Mouse (Mus musculus): ENCODE results near the gene Rpl13a. TPM values are rescaled to one million over a fixed set of nuclear protein-coding genes. Genes with fewer than 3 reads are reported as not detected.
A peak's percentile ranks its signal among the peaks of the same experiment; 100 is the strongest.
"Not testable (repeated sequence)": the region's sequence is repeated elsewhere in the genome, so short reads cannot be mapped to it uniquely, and the experiment has no call there.

Rpl13a gene
- polyA plus RNA-seq (2017; shearing (Covaris generic)), result 1,000 to 10,000 TPM; 5,632 to 7,602 TPM

GRCm38 (mm10) chr7:45128624-45129246, at the start of gene Rpl13a:
Gene Rpl13a, minus strand, starts transcription at chr7:45128761.
- ATAC-seq, result peak; percentile 82

GRCm38 (mm10) chr7:45176356-45176755, 47.8 kb upstream of the Rpl13a start:
- no peak for ATAC-seq

GRCm38 (mm10) chr7:45175929-45176328, 47.4 kb upstream of the Rpl13a start:
- no peak for ATAC-seq

DNA sequence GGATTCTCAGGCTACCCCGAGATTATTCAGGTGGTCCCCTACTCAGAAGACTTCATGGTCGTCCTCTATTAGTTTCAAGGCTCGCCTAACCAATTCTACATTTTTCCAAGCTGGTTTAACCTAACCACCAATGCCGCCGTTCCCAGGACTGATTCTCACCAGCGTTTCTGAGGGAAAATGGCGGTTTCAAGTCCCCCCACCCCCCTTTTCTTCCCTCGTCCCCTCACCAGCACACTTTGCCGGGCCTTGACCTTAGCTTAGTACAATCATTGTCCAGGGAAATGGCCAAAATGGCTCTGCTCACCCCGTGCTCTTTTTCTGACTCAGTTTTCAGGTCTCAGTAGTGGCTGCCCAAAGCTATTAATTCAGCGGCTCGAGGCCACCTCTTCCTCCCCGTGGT, 46.8 kb upstream of the Rpl13a start:
- ATAC-seq, result no peak

DNA sequence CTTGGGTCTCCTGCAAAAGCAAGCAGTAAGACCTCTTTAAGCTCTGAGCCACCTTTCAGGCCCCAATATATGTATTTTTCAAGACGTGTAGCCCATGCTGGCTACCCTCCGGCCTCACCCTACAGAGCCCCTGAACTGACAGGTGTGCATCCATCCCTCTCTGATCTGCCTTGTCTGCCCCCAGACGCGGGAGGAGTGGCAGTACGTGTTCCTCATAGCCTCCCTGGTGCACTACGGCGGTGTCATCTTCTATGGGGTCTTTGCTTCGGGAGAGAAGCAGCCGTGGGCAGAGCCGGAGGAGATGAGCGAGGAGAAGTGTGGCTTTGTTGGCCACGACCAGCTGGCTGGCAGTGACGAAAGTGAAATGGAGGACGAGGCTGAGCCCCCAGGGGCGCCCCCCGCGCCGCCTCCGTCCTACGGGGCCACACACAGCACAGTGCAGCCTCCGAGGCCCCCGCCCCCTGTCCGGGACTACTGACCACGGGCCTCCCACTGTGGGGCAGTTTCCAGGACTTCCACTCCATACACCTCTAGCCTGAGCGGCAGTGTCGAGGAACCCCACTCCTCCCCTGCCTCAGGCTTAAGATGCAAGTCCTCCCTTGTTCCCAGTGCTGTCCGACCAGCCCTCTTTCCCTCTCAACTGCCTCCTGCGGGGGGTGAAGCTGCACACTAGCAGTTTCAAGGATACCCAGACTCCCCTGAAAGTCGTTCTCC, 46.2 kb upstream of the Rpl13a start:
- no peak for ATAC-seq

GRCm38 (mm10) chr7:45173772-45174171, 45.2 kb upstream of the Rpl13a start:
- ATAC-seq, result not testable (repeated sequence)

- ATAC-seq, result no peak
Observed at GRCm38 (mm10) chr7:45172974-45173373, 44.4 kb upstream of the Rpl13a start.

DNA sequence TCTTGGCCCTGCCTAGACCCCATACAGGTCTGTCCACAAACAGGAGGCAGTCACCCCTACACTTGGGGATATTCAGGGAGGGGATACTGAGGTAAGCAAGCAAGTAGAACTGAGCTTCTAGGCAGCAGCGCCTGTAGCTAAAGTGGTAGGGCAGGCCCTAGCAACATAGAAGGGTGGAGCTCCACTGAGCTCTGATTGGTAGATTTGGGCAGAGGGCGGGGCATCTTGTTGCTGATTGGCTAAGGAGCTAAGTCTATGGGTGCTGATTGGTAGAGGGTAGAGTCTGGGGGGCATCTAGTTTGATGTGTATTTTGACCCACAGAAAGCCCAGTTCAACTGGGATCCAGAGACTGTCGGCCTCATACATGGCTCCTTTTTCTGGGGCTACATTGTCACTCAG, 40.9 kb upstream of the Rpl13a start:
- ATAC-seq, result no peak

DNA sequence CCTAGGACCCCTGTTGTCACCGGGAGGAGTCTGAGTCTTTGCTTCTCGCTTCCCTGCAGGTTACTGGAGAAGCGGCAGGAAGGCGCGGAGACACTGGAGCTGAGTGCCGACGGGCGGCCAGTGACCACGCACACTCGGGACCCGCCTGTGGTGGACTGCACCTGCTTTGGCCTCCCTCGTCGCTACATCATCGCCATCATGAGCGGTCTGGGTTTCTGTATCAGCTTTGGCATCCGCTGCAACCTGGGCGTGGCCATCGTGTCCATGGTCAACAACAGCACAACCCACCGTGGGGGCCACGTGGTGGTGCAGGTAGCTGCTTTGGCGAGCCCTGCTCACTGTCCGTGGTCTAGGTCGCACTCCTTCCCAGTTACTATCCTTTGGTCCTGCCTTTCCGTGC, 40.1 kb upstream of the Rpl13a start:
- no peak for ATAC-seq

DNA sequence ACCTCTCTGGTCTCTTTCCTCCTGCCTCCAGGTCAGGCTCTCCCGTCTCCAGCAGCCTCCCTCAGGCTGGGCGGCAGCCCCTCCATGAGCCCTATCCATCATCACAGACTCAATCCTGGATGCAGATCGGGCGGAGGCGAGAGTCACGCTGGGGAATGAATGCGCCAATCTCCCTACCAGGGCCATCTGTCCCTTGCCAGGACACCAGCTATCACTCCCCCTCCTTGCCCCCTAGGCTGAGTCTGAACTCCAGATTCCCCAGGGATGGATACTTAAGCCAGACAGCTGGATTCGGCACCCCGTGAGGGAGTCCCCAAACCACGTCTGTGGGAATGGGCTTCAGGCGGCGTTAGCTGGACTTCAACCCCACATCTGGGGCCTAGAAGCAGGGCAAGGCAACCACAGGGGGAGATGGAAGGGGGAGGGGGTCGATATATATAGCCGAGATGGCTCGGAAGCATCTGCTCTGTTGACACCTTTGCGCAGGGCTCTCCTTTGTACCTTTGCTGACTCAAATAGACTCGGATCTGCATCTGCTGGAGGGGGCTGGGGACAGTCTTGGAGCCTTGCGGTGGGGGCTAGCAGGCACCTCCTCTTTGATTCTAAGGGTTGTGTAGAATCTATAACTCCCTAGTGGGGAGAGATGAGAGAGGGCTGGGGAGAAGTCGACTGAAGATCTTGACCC, 39.3 kb upstream of the Rpl13a start:
- ATAC-seq, result no peak

- no peak for ATAC-seq
Observed at GRCm38 (mm10) chr7:45166950-45167401, 38.4 kb upstream of the Rpl13a start.

DNA sequence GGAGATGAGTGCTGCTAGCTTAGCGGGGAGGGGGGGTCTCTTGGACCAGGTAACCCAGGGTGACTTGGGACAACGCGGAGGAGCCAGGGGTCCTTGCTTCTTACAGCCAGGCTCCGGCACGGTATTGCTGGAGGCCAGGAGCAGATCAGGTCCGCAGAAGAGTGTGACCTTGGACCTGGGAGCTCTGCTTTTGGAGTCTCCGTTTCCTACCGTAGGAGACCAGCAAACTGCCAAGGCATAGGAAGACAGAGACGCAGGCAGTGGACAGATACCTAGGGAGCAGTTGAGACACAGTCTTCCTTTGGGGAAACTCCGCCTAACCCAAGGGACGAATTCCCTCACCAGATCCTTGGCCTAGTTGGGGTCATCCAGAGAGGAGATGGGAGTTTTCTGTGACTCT, 37.1 kb upstream of the Rpl13a start:
- no peak for ATAC-seq

DNA sequence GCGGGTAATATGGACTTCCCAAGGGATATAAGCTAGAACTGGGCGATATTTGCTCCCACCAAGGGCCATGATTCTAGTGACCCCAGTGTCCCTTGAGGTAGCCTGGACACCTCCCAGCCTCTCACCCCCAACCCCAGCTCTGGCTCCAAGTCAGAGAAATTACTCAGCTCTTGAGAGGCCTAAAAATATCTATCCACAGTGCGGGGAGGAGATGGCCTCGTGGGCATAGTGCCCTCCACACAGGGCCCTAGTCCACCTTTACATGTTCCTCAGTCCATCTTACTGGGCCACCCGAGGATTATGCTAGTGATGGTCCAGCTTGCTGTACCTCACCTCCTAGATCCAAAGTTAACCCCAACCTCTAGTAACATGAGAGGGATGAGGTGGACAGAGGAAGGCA, 36.3 kb upstream of the Rpl13a start:
- no peak for ATAC-seq

GRCm38 (mm10) chr7:45163735-45164490, 35.4 kb upstream of the Rpl13a start, which contains the start of gene Slc17a7:
Gene Slc17a7, plus strand, starts transcription at chr7:45163949.
- ATAC-seq, result no peak

DNA sequence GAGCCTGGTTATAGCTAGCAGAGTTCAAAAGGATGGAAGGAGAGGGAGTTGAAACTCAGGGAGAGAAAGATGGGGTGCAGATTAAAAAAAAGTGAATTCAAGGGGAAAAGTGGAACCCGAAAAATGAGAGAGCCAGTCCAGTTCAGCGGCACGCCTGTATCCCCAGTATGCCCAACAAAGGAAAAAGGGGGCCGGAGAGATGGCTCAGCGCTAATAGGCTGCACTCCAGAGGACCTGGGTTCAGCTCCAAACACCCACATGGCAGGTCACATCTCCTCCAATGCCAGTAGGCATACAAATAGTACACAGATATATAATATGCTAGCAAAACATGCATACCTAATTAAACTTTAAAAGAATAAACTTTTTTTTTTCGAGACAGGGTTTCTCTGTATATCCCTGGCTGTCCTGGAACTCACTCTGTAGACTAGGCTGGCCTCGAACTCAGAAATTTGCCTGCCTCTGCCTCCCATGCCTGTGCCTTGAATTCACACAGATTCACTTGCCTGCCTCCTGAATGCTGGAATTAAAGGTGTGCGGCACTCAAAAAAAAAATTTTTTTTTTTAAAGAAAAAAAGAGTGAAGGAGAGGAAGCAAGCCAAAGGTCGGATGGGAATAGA, 34.5 kb upstream of the Rpl13a start:
- ATAC-seq, result no peak

- ATAC-seq, result no peak
Observed at GRCm38 (mm10) chr7:45162551-45162950, 34.0 kb upstream of the Rpl13a start.

DNA sequence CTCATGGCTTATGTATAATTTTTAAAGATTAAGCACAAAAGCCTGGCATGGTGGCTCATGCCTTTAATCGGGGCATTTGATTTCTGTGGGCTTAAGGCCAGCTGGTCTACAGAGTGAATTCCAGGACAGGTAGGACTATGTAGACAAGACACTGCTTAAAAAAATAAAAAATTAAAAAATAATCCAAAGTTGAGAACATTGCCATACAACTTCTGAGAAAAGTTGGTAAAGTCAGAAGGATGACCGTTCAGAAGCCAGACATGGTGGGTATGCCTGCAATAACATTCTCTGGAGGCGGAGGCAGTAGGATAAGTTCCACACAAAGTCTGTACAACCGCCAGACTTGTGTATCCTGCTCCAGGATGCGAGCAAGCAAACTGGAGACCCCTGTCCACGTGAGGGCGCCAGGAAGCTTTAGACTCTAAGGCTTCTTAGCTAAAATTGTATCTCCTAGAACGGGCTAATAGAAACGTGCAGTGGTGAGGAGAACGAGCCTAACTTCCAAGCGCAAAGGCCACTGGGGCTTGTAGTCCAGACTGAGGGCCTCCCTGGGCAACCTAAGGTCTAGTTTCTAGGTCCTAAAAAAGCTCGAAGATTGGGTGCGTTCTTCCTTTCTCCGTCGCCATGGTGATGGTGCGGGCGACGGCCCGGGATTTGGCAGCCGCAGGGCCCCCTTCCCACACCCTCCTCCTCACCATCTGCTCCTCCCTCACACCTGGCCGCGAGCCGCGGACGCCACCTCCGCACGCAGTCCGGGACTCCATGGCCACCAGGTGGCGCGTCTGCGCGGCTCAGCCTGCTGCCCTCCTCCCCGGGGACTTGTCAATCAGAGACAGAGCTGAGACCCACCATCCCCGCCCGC, 33.3 kb upstream of the Rpl13a start:
- ATAC-seq, result peak; percentile 97

DNA sequence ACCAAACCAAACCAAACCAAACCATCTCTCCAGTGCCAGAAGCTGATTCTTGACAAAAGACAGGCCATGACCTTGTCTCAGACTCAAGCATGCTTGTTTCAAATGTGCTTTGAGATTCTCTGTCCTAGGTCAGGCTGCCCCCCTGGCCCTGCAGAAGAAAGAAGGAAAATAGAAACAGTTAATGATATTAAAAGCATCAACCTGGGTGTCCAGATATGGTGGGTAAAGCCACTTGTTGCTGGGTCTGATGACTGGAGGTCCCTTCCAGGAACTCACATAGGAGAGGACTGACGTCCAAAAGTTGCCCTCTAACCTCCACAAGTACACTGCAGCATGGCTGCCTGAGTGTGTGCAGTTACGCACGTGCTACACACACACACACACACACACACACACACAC, 32.3 kb upstream of the Rpl13a start:
- ATAC-seq, result no peak

GRCm38 (mm10) chr7:45160316-45160800, 31.8 kb upstream of the Rpl13a start:
- no peak for ATAC-seq

DNA sequence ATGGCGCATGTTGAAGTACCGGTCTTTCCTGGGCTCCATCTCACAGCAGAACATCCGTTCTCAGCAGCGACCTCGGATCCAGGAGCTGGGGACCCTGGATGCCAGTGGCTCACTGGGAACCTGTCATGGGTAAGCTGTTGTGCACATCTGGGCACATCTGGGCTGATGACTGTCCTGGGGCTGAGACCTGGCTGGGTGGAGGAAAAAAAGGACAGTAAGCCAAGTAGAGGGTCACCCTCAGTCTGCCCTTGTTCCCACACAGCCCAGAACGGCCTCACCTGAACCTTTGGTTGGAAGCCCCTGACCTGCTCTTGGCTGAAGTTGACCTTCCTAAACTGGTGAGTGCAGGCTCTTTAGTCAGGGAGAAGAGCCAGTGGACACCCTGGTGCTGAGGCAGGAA, 30.4 kb upstream of the Rpl13a start:
- ATAC-seq, result no peak

DNA sequence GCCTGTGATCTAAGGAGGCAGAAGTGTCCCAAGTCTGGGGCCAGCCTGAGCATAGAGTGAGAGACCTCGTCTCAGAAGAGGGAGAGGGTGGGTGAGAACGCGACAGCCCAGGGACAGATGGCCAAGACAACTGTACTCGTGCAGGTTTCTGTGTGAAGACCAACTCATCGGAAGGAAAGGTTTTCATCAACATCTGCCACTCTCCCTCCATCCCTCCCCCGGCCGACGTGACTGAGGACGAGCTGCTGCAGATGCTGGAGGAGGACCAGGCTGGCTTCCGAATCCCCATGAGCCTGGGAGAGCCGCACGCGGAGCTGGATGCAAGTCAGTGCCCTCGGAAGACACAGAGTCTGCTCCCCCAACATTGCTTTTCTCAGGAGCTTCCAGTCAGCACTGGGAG, 28.9 kb upstream of the Rpl13a start:
- ATAC-seq, result no peak

Measured in CD4-positive, CD25-positive, alpha-beta regulatory T cell, adult 4 months (primary cell).